Mouse (Mus musculus) E14TG2a.4 (cell line): ENCODE results near the gene Ceacam20.
"Not testable (repeated sequence)": the region's sequence is repeated elsewhere in the genome, so short reads cannot be mapped to it uniquely, and the experiment has no call there.

ENCODE experiments used
- CTCF ChIP-seq: conservative IDR thresholded peaks from 2 replicates; pipeline ENCODE4 v1.5.1; 2014; ENCODE audit warnings: low read length
- NANOG ChIP-seq: IDR thresholded peaks from 2 replicates; pipeline ENCODE4 v1.6.1; 2014; ENCODE audit warnings: borderline replicate concordance, low read length, mixed read lengths
- POU5F1 ChIP-seq: IDR thresholded peaks from 2 replicates; pipeline ENCODE4 v1.6.1; 2014; ENCODE audit warnings: low read length, borderline replicate concordance

GRCm38 (mm10) chr7:19991165-19991564, 26.0 kb downstream of the Ceacam20 start, which contains the start of gene Nlrp9b:
- not testable (repeated sequence) for TF ChIP-seq CTCF, NANOG, POU5F1
